Mouse (Mus musculus): Measurements from ENCODE around the gene Klf17.
A peak's percentile ranks its signal among the peaks of the same experiment; 100 is the strongest.
"Not testable (repeated sequence)": the region's sequence is repeated elsewhere in the genome, so short reads cannot be mapped to it uniquely, and the experiment has no call there.

The Klf17 gene

DNA sequence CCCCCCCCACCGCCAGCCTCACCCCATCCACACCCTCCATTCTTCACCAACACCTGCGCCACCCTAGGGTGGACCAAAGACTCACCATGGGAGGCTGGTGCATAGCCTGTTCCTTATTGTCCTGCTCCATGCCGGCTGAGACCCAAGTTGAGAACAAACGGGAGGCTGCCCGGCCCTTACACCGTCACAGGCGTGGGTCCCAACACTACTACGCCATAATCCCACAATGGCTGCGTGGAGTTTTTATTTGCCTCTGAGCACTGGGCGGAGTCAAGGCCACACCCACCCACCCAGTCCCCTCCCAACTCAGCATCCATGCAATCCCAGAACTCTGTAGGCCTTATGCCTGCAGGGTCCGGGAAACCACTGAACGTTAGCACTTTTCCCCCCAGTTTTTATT is at the start of gene Klf17:
Gene Klf17, minus strand, starts transcription at position 233 of the 400 bp plus-strand sequence.
- DNase-seq: no peak

DNA sequence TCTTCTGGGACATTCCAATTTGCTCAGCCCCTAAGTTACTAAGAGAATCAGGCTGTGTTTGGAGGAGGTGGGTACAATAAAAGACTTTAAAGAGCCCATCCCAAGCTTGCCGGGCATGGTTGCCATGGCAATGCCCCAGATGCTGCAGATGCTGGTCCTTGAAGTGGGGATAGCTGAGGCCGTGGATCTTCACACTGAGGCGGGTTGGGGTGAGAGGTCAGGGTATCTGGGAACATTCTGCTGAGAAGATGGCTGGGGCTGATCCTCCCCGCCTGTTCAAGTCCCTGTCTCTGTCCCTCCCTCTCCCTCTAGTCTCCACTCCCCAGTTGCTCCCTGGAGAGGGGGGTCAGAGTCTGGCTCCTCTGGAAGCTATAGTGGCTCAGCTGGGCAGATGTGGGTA is 48.9 kb upstream of the Klf17 start:
- no peak for DNase-seq

DNA sequence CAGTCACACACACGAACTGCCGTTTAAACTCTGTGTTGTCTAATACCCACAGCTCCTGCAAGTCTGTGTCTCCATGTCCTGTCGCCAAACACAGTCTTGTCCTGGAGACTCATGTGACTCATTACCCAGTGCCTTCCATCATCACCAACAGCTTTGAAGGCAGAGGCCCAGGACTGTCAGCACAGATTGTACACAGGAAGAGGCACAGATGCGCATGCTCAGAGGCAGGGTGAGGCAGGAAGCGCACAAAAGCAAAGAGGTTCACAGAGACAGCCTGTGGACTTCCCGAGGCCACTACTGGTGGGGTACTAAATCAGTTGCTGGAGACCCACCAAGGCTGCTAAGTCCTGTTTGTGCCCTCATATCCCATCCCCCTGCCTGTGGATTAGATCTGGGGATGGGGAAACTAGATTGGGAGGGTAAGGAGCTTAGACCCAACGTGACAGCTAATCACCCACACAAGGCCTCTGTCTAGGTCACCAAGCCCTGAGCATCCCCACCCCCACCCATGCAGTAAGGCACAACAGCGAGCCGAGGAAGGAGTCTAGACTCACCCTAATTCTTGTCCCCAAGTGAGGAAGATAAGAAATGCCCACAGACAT is 48.2 kb upstream of the Klf17 start:
- no peak for DNase-seq

GRCm38 (mm10) chr4:117810933-117811332 is 45.5 kb upstream of the Klf17 start:
- DNase-seq: no peak

DNA sequence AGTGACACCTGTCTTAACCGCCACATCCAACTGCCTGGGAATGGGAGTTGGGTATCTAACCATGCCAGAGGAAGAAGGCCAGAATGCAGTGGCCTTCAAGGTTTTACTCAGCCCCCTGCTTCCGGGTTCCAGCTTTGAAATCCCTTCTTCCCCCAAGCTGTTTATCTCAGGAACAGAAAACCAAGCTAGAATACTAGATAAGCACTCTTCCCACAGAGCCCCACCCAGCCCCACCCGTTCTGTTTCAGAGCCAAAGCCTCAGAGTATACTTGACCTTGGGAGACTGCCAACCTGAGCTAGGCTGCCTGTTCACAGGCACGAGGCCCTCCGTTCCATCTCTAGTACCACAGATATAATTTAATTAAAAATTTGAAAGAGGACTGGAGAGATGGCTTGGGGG is 41.5 kb upstream of the Klf17 start:
- DNase-seq: no peak

GRCm38 (mm10) chr4:117799904-117800303 is 34.5 kb upstream of the Klf17 start:
- no peak for DNase-seq

DNA sequence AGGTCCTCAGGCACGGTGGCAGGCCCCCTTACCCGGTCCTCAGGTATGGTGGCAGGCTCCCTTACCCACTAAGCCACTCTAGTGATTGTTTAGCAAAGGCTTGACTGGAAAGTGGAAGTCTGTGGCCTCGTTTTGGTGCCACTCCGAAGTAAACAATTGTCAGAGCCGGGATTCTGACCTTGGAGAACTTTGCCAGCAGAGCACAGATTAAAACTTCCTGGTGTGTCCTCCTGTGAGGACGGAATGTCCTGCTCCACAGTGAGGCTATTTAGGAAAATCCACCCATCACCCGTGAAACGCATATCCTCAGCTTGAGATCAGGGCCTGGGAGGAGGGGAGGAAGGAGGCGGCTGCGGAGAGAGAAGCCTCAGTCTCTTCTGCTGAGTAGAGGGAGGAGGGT is 22.9 kb upstream of the Klf17 start:
- no peak for DNase-seq

- peak; percentile 58 to 59 for DNase-seq
Observed at GRCm38 (mm10) chr4:117786963-117787362, 21.5 kb upstream of the Klf17 start.

GRCm38 (mm10) chr4:117782908-117783307 is 17.5 kb upstream of the Klf17 start:
- DNase-seq: no peak

DNA sequence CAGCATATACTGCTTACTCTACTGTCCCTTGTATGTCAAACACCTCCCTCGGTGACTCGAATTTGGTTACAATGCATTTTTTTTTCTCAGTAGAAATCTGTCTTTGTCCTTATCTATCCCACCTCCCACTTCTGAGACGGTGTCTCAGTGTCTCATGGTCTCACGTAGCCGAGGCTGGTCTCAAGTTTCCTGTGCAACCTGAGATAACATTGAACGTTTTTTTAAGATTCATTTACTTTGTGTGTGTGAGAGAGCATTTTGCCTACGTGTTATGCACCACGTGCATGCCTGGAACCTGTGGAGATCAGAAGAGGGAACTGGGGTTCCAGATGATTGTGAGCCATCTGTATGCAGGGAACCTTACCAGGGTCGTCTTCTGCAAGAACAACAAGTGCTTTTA is 7.5 kb upstream of the Klf17 start:
- no peak for DNase-seq

DNA sequence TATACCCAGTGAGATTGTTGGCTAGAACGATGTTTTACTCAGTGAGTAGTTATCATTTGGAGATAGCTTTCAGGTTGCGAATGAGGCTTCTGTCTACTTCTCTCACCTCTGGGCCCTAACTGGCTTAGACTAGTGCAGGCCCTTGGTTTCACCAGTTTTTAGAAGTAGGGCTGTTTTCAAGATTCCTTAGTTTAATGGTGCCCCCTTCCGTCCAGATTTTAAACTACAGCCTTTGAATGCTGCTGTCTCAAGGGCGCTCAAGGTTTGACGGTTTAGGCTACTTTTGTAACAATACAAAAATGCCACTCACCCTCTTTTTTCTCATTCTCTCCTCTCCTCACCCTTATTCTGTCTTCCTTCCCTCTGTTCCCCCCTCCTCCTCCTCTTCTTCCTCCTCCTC is 5.5 kb upstream of the Klf17 start:
- DNase-seq: peak; percentile 60 to 74

DNA sequence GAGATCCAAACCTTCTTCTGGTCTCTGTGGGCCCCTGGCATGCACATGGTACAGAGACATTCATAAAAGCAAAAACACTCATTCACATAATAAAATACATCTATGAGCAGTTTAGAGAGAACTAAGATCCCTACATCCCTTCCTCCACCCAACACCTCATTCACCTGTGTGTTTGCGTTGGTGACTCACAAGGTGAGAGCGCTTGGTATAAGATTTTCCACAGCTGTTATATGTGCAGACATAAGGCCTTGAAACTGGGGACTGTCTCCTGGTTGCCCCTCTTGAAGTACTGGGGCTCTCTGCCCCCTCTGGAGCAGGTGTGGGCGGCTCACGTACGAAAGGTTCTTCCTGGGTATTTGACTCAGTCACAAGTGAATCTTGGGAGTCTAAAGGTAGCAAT is 5.3 kb downstream of the Klf17 start:
- no peak for DNase-seq

DNA sequence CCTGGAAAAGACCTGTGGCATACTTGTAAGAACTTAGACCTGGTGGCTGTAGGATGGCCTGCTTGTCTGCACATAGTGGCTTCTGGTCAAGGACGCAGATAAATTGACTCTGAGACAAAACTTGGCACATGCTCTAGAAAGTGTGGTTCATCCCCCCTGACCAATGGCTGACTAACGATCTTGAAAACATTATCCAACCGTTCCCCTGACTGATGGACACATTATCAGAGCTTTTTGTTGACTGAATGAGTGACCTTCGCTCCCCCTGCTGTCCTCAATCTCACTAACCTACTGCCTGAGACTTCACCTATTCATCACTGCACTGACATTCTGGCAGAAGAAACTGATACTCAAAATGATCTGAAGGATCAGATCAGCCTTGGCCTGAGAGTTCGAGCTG is 13.0 kb downstream of the Klf17 start:
- not testable (repeated sequence) for DNase-seq

GRCm38 (mm10) chr4:117737559-117737958 is 27.9 kb downstream of the Klf17 start:
- DNase-seq: peak; percentile 7 to 19

GRCm38 (mm10) chr4:117731926-117732325 is 33.5 kb downstream of the Klf17 start:
- no peak for DNase-seq

- no peak for DNase-seq
Observed at GRCm38 (mm10) chr4:117724112-117724511, 41.3 kb downstream of the Klf17 start, which contains the start of gene Gm12845. Gm12845 (plus strand) TSS chr4:117724412.

DNA sequence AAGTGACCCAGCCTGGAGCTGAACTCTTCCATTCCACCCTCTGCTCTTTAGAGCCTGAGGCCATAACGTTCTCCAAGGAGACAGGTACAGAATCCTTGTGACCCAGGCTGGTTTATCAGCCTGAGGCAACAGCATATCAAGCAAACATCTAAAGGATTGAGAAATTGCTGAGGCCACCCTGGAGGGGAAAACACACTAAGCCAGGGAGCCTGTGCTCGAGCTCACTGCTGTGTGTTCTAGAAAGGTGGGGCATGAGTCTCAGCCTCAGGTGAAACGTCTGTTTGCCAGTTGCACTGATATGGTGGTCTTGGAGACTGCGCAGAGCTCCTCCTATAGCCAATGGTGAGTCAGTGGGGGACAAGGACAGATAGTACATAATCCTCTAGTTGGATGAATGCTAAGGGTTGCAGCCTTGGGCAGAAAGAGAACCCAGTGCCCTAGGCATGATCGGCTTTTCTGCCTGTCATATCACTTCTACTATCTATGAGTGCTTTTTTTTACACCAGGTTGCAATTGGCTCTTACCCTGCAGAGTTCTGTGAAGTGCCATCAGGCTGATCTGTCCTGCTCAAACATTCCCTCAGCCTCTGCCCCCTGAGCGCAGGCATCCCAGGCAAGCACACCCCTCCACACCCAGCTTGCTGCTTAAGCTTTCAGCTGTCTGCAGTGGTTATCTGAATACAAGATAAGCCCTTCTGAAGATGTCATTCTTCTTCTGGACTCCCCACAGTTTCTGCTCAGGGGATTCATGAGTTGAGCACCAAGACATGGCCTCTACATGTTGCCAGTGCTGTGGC is 51.9 kb downstream of the Klf17 start:
- no peak for DNase-seq

GRCm38 (mm10) chr4:117712314-117712713 is 53.1 kb downstream of the Klf17 start:
- no peak for DNase-seq

GRCm38 (mm10) chr4:117708780-117709550 is 56.5 kb downstream of the Klf17 start:
- peak in 1 of 2 experiments; percentile 8 for DNase-seq

All from kidney, adult 8-10 months (tissue).